Mouse (Mus musculus) CH12.LX (cell line): ENCODE results near the gene Gm20517.

ENCODE experiments used
- CTCF ChIP-seq, 2 experiments: IDR thresholded peaks in 1 of 2; conservative IDR thresholded peaks in 1 of 2; 2 replicates each; pipeline ENCODE4 v1.5.1; 2011 to 2012; ENCODE audit warnings: low read depth in 2 of 2, low read length in 2 of 2, improper control_type of control experiment in 1 of 2, inconsistent platforms in 1 of 2, mild to moderate bottlenecking in 1 of 2, moderate library complexity in 1 of 2
- MAFK ChIP-seq: IDR thresholded peaks from 2 replicates; pipeline ENCODE4 v1.6.1; 2011; ENCODE audit warnings: low read length, improper control_type of control experiment; ENCODE audit not compliant: insufficient replicate concordance
- ZC3H11A ChIP-seq: IDR thresholded peaks from 2 replicates; pipeline ENCODE4 v1.6.1; 2012; ENCODE audit warnings: low read depth, mild to moderate bottlenecking, inconsistent platforms, low read length, improper control_type of control experiment

GRCm38 (mm10) chr17:47707961-47708360 lies 96.6 kb downstream of the Gm20517 start:
- no peak for TF ChIP-seq MAFK
- TF ChIP-seq CTCF (conservative IDR thresholded peaks at IDR 0.05 in 1 of 2, IDR thresholded peaks at IDR 0.05 in 1 of 2; ENCODE audit: low read depth in 2 of 2, low read length in 2 of 2) = no peak
- TF ChIP-seq ZC3H11A = no peak
